Mouse (Mus musculus) ovary, postnatal 10 days (tissue): ENCODE data around the gene Psme2b.
"Not testable (repeated sequence)": the region's sequence is repeated elsewhere in the genome, so short reads cannot be mapped to it uniquely, and the experiment has no call there.

Experiments
- DNase-seq: peaks from one replicate; pipeline ENCODE4 v3.0.0; 2022; ENCODE audit warnings: low spot score

The Psme2b gene

DNA sequence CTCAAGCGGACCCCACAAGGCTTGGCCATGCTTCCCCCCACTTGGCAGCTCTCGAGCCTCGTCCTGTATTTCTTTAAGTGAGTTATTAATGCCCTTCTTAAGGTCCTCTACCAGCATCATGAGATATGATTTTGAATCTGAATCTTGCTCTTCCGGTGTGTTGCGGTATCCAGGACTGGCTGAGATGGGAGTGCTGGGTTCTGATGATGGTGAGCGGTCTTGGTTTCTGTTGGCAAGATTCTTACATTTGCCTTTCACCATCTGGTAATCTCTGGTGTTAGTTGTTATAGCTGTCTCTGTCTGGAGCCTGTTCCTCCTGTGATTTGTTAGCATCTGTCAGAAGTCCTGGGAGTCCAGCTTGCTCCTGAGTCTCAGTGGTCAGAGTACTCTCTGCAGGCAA lies at the start of gene Psme2b:
Gene Psme2b (minus strand): TSS at position 101 of the 400 bp plus-strand sequence.
- not testable (repeated sequence) for DNase-seq

DNA sequence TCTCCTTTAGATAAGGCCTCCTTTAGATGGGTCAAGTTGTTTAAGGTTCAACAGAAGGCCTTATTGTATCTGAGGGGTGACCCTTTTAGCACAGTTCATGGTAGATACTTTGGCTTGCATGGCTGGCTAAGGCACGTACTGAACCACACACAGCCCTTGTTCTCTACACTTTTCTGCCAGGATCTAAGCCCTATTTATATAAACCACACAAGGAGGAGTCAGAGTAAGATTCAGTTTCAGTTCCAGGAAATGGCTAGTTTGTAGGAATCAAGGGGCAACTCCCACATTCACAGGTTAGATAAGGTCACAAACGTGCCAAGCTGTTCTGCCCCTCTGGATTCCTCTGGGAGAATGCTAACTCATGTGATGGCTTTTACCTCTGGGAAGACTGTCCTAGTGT lies 48.0 kb upstream of the Psme2b start, which contains the start of gene Tgtp1:
Gene Tgtp1 (minus strand): TSS at position 155 of the 400 bp plus-strand sequence.
- DNase-seq = not testable (repeated sequence)

DNA sequence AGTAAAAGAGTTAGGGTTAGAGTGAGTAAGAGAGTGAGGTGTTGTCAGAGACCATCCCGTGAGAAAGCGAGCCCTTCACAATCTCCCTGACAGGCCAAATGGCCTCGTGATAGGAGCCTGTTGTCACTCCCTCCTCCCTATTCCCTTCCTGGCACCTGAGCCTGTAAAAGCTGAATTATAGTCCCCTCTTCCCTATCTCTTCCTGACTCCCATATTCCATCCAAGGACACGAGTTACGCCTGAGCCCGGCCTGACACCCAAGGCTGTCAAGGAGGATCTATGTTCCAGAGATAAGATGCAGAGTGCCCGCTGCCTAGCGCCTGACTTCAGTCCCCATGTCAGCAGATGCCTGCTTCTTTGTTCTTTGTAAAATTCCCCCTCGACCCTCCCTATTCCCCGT lies 47.3 kb upstream of the Psme2b start:
- not testable (repeated sequence) for DNase-seq

DNA sequence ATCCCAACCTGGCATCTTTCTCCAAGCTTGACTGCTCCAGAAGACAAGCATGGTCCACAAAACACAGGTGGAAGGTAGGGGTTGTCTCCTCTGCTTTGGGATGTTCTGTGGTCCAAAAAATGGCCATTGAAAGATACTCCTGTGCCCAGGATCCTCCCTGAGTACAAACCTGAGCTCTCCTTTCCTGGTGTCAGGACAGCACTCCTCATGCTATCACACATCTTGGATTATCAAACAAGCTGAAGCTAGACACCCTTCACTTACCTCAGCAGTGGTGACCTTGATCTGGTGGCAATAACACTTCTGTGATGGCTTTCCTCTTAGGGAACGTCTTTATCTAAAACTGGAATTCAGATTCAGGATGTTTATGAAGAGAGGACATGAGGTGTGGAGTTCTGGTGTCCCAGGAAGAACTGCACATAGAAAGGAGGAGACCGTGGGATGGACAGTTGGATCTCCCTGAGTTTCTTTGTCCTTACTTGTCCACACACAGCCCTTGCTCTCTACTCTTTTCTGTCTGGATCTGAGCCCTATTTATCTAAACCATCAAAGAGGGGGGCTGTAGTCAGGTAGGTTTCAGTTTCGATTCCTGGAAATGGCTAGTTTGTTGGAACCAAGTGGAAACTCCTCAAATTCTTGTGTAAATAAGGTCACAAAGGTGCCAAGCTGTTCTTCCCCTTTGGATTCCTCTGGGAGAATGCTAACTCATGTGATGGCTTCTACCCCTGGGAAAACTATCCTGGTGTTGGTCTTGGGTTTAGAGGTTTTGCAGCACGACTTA lies 45.9 kb upstream of the Psme2b start, which contains the start of gene Gm12185:
Gene Gm12185 (minus strand): TSS at position 487 of the 781 bp plus-strand sequence.
- DNase-seq = not testable (repeated sequence)

DNA sequence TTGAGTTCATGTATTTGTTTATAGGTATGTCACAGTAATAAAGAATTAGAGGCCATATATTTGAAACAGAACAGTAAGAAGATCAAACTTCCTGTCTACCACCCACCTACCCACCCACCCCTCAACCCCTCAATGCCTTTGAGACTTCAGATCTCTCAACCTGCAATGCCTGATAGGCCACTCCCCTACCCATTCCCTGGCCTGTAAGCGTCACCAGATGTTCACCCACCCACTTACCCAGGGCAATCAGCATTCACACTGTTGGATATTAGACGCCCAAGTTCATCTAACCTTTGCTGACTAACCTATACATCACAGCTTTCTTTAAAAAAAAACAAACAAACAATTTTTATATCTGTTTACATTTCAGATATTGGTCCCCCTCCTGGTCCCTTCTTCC lies 44.0 kb upstream of the Psme2b start:
- DNase-seq = not testable (repeated sequence)

DNA sequence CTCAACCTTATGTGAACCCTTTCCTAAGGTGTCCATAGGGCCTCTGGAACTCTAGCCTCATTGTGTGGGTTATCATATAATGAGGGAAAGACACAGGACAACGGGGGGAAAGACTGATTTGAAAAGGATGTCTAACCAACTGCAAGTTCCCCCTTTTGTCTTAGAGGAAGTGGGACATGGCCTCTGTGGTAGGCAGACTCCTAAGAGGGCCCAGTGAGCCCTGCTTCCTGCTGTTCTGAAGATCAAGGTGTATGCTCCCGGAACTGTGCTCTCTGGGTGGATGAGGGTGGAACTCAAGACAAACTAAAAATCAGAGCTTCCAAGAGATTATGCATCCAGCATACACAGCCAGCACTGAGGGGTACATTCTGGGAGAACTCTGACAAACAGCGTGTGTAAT lies 42.2 kb upstream of the Psme2b start:
- DNase-seq = not testable (repeated sequence)

DNA sequence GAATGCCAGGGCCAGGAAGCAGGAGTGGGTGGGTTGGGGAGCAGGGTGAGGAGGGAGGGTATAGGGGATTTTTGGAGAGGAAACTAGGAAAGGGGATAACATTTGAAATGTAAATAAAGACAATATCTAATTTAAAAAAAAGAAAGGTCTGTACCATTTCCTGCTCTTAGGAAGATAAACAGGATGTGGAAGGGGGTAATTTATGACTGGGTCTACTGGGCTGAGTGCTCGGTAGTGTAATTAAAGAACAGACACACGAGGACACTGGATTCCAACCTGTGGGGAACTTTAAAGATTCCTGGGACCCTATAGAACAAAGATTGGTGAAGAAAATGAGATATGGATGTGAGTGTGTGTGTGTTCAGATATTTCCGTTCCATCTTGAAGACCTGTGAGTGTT lies 36.9 kb upstream of the Psme2b start:
- not testable (repeated sequence) for DNase-seq

DNA sequence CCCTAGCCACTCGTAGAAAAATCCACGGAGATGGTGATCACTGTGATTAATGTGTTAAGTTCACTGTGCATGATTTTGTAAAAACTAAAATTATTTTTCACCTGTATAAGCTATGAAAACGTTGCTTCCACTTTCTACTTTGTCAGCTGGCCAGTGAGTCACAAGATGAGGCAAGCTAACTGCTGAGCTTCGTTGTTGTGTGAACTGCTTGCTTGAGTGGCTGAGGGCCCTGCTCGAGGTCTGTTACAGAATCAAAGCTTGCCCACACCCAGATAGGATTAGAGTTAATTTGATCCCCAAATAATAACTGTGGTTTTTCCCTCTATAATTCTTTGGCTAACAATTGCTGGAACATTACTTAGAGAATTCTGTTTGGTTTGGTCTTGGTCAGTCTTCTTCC lies 34.1 kb upstream of the Psme2b start:
- not testable (repeated sequence) for DNase-seq

DNA sequence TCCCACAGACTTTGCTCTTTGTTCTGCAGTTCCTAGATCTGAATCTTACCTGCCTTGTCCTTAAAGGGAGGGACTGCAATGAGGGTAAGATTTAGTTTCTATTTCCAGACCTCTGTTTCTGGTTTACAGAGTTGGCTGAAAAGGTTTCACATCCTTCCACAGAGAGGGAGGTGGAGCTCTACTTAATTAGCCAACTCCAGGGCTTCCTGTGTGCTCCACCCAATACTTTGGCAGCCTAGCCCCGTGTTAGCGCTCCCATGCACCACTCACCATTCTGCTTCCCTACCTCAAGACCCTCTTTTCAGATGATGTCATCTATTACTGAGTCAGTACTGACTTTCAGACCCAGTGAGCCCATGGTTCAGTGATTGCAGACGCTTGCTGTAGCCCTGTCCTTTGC lies 33.3 kb upstream of the Psme2b start, which contains the start of gene 9930111J21Rik1:
Gene 9930111J21Rik1 (minus strand): TSS at position 148 of the 400 bp plus-strand sequence.
- DNase-seq = not testable (repeated sequence)

DNA sequence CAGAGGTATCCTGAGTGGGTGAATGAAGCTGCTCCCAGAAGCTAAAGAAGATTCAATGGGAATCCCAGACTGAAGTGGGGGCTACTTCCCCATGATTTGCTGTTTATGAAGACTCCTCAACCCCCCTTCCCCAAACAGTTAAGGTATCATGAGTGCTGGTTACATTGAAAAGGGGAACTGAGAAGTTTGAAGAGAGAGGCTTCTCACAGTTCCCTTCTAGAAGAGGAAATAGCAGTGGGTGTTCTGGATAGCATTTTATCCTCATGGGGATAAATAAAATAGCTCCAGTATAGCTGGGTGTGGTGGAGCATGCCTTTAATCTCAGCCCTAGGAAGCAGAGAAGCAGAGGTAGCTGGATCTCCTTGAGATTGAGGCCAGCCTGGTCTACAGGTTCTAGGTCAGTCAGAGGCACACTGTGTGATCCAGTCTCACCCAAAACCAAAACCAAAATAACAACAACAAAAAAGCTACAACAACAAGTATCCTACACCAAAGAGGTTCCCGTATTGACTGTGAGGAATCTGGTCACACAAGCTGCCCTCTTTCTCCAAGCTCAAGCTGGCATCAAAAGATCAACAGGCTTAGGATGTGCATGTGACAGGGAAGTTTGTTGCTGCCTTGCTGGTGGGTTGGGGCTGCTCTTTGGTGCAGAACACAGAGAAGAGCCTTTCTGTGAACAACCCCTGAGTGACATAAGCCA lies 32.4 kb upstream of the Psme2b start, which contains the start of gene Olfr56:
Gene Olfr56 (plus strand): TSS at position 650 of the 700 bp plus-strand sequence.
- not testable (repeated sequence) for DNase-seq

DNA sequence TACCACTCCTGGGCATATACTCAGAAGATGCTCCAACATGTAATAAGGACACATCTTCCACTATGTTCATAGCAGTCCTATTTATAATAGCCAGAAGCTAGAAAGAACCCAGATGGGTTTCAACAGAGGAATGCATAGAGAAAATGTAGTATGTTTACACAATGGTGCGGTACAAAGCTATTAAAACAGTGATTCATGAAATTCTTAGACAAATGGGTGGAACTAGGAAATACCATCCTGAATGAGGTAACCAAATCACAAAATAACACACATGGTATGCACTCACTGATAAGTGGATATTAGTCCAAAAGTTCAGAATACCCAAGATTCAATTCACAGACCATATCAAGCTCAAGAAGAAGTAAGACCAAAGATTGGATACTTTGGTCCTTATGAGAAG lies 28.7 kb upstream of the Psme2b start:
- DNase-seq = not testable (repeated sequence)

DNA sequence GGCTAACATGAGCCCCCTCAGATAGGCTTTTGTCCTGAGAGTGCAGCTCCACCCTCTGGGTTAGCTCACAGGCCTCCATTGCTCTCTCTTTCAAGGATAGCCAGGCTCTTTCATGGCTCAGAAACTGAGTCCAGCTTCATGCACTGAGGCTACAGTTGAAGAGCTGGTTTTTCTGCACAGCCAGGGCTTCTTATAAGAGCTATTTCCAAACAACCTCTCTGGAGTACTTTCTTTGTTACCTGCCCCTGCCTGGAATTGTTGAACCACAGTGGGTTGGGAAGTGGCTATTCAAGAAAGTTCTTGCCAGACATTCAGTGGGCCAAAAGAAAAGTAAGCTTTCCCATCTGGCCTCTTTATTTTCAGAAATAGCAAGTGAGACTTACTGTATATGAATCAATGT lies 6.7 kb downstream of the Psme2b start:
- not testable (repeated sequence) for DNase-seq

DNA sequence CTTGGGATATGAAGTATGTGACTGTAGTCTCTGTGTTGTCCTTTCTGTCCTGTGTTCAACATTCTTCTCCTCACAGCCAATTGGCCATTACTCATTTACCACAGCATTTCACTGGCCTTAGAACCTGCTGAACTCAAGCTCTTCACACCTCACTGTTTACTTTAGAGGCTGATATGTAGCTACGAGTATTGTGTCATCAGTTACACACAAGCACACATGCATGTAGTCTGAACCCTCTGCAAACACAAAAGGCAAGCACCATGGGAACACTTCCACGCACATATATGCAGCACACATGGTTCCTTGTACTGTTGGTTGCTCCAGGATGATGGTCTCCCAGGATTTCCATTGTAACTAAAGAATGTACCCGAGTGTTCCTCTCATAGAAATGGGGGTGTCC lies 10.7 kb downstream of the Psme2b start:
- DNase-seq = not testable (repeated sequence)

DNA sequence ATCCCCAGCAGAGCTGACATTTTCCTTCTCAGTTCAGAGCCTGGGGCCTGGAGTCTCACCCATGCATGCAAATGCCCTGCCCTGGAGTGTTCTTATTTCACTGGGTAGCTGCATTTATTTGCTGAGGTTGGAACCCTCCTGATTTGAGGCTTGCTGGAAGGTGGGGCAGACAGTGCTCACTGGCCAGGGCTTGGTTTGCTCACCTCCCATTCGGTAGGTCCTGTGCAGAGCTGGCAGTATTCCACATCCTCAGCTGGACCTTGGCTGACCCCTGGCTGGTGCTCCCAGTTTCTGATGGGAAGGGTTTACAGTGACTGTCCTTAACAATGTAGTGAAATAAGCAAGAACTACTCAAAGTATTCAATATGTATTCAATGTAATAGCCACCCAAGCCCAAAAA lies 12.1 kb downstream of the Psme2b start:
- DNase-seq = not testable (repeated sequence)

DNA sequence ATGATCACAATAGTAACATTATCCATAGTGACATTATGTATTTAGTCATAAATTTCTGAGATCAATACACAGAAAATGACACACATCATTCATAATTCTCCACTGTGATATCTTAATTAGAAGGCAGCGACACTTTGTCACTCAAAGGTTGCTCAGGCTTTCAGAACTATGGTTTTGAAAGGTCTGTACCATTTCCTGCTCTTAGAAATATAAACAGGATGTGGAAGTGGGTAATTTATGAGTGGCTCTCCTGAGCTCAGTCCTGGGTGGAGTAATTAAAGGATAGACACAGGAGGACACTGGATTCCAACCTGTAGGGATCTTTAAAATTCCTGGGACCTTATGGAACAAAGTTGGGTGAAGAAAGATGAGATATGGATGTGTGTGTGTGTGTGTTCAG lies 12.6 kb downstream of the Psme2b start:
- not testable (repeated sequence) for DNase-seq

DNA sequence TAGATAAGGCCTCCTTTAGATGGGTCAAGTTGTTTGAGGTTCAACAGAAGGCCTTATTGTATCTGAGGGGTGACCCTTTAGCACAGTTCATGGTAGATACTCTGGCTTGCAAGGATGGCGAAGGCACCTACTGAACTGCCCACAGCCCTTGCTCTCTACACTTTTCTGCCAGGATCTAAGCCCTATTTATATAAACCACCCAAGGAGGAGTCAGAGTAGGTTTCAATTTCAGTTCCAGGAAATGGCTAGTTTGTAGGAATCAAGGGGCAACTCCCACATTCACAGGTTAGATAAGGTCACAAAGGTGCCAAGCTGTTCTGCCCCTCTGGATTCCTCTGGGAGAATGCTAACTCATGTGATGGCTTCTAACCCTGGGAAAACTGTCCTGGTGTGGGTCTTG lies 17.9 kb downstream of the Psme2b start:
- DNase-seq = not testable (repeated sequence)

DNA sequence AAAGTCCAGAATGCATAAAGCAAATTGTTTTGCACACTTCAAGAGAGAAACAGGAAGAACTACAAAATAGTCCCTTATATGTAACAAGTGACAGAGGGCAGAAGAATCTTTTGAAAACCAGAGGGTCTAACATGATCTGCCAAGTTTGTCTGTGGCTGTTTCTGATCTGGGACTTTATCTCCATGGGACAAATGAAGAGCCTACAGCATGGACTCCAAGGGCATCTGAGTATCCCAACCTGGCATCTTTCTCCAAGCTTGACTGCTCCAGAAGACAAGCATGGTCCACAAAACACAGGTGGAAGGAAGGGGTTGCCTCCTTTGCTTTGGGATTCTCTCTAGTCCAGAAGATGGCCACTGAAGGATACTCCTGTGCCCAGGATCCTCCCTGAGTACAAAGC lies 19.6 kb downstream of the Psme2b start:
- DNase-seq = not testable (repeated sequence)

DNA sequence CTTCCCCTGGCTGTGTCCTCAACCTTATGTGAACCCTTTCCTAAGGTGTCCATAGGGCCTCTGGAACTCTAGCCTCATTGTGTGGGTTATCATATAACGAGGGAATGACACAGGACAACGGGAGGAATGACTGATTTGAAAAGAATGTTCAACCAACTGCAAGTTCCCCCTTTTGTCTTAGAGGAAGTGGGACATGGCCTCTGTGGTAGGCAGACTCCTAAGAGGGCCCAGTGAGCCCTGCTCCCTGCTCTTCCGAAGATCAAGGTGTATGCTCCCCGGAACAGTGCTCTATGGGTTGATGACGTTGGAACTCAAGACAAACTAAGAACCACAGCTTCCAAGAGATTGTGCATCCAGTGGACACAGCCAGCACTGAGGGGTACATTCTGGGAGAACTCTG lies 22.2 kb downstream of the Psme2b start:
- DNase-seq = not testable (repeated sequence)

DNA sequence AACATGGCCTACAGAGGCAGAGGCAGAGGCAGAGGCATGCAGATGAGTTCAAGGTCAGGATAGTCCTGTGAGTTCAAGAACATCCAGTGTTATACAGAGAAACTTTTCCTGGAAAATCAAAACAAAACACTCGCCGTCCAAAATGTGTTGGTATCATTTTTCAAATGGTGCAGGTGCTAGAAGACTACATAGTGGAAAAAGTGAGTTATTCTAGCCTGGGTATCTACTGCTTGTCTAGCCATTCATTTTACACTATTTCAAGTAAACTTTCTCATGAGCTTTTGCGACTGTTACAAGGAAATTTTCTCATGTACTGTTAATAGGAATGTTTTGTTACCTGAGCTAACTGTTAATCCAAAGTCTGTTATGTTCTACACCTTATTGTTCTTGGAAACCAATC lies 27.6 kb downstream of the Psme2b start:
- no peak for DNase-seq

DNA sequence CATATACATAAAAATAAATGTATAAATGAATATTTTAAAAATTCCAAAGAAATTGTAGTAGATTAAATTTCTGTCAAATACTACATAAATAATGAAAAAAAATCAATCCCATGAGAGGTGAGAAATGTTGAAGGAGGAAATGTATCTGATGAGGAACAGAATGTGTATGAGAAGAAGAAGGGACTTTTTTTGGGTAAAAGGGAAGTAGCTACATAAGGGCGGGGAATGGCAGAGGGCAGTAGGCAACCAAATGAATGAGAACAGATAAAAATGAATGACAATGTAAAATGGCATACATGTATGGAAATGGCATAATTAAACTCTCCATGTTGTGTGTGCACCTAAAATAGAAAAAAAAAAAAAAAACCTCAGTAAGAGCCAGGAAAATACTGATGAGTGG lies 32.4 kb downstream of the Psme2b start:
- no peak for DNase-seq

DNA sequence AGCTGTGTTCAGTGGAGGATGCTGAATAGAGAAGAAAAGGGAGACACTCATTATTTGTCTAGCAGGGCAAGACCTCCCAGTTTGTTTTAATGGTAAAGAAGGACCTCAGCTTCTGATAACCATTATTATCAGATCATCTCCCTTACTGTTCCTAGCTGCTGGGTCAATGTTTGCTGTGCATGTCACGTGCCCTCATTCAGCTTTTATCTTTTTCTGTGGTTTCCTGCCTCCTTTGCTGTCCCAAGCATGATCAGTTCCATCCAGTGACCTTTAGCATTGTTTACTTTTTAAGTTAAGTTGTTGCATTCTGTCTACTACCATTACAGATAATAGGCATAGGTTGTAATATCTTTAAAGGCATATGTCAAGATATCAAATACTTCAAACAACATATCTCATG lies 37.5 kb downstream of the Psme2b start:
- DNase-seq = no peak

DNA sequence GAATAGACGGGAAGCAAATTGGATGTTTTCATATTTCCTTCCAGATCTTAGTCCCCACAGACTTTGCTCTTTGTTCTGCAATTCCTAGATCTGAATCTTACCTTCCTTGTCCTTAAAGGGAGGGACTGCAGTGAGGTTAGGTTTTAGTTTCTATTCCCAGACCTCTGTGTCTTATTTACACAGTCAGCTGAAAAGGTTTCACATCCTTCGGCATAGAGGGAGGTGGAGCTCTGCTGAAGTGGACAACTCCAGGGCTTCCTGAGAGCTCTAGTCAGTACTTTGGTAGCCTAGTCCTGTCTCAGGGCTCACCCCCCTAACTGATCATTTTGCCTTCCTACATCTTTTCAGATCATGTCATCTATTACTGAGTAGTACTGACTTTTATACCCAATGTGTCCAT lies 44.0 kb downstream of the Psme2b start, which contains the start of gene Gm5431:
Gene Gm5431 (minus strand): TSS at position 194 of the 400 bp plus-strand sequence.
- DNase-seq = no peak

DNA sequence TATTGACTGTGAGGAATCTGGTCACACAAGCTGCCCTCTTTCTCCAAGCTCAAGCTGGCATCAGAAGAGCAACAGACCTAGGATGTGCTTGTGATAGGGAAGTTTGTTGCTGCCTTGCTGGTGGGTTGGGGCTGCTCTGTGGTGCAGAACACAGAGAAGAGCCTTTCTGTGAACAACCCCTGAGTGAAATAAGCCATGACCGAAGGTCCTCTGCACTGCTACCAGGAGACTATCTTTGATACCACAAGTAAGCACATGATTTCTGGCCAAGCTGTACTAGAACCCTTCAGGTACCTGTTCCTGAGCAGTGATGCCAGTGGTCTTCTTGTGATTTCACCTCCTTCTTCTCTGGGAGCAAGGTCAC lies 44.4 kb downstream of the Psme2b start:
- not testable (repeated sequence) for DNase-seq
